Mouse (Mus musculus): Measurements from ENCODE around the gene Zfp704.

Gene Zfp704

GRCm38 (mm10) chr3:9562649-9563328, 47.1 kb downstream of the Zfp704 start:
- WGBS = 90% methylated on average over 11 of the region's 11 CpGs

GRCm38 (mm10) chr3:9557778-9558560, 51.9 kb downstream of the Zfp704 start:
- WGBS = 63% methylated on average over 6 of the region's 6 CpGs

DNA sequence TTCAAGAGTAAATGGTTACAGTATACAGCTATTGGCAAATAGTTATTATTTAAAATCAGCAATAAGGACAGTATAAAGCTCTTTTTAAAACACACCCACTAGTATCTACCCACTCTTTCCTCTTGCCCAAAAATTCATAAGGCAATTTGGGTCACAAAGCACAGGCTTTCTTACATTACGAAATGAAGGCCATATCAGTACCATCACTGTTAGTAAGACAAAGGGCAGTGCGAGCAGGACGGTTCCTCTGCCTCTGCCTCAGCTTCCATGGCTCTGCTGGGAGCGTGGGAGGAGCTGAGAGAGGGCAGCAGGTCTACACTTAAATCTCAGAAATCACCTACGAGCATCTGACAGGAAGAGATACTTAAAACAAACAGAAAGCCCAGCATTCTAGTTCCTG, 53.7 kb downstream of the Zfp704 start:
- WGBS = 59% methylated on average over 5 of the region's 5 CpGs

GRCm38 (mm10) chr3:9554916-9555315, 55.0 kb downstream of the Zfp704 start:
- 96% methylated on average over 6 of the region's 6 CpGs for WGBS

DNA sequence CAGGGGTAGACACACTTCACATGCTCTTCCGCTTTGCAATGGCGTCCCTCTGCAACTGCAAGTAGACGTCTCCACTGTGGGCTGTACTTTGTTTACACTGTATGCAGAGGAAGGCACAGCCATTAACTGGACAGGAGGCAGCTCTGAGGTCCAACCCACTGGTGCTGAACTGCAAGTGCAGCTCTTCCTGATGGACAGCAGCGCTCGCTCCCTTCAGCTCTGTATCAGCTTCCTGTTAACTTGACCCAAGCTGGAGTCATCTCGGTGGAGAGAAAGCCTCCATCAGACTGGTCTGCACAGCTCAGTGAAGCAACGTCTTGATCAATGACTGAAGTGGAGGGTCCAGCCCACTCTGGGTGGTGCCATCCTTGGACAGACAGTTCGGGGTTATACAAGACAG, 57.6 kb downstream of the Zfp704 start:
- WGBS = 77% methylated on average over 8 of the region's 8 CpGs

DNA sequence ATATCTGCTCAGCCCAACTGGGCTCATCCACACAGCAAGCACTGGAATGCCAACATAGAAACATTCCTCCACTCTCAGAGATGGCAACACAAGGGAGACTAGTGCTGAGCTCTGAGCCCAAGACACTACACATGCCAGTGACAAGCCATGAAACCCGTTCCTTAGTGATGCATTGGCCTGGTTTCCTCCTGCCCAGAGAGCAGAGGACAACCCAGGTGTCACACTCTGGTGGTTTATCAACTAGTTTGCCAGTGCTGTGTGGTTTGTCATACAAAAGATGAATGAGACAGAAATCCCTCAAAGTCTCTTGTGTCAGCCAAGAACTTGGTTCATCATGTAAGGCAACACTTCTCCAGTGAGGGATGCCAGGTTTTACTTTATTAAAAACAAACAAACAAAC, 59.0 kb downstream of the Zfp704 start:
- 87% methylated on average over 1 of the region's 1 CpGs for WGBS

DNA sequence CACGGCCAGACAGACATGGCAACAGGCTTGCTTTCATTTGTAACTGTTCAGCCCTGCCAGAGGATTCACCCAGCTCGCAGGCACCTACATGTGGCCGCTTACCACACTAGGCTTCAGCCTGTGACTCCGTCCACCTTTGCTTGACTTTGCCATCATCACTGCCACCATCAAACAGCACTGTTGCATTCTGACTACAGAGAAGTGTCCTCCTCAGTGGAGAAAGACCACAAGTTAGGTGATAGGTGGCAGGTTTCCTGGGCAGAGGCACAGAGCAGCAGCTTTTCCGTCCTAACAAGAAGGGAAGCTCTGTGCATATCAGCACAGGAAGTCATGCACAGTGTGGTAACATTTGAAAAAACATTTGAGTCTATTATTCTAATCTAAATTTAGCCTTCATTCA, 60.1 kb downstream of the Zfp704 start:
- 72% methylated on average over 5 of the region's 5 CpGs for WGBS

GRCm38 (mm10) chr3:9548188-9548587, 61.7 kb downstream of the Zfp704 start:
- WGBS = 54% methylated on average over 10 of the region's 10 CpGs

DNA sequence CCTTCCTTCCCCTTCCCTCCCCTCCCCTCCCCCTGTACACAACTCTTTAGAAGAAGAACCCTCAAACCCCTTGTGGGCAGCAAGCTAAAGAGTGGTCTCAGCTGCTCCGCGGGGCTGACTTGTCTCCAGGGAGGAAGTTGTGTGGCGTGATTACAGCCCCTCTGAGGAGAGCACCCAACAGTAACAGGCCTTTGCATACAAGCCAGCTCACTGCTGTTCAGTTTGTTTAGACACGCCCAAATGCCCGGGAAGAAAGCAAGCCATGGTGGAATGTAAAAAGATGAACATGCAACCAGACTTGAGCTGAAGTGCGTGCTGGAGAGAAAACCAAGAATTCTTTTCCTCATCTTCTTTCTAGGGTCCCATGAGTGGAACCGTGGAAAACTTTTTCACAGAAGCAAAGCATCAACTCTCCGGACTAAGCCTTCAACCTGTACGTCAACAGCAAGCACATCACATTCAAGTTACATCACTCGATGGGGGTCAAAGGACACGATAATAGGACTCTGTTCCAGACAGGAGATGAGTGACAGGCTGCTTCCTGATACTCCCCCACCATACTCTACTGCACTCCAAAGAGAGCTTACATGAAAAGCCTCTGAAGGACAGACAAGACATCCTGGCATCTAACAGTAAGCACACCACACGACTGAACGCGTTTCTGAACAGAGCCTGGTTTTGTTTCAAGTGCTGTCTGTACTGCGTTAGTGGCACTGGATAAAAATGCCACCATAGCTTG, 62.8 kb downstream of the Zfp704 start:
- 58% methylated on average over 15 of the region's 15 CpGs for WGBS

- WGBS = 89% methylated on average over 2 of the region's 2 CpGs
Observed at GRCm38 (mm10) chr3:9544421-9544820, 65.5 kb downstream of the Zfp704 start.

DNA sequence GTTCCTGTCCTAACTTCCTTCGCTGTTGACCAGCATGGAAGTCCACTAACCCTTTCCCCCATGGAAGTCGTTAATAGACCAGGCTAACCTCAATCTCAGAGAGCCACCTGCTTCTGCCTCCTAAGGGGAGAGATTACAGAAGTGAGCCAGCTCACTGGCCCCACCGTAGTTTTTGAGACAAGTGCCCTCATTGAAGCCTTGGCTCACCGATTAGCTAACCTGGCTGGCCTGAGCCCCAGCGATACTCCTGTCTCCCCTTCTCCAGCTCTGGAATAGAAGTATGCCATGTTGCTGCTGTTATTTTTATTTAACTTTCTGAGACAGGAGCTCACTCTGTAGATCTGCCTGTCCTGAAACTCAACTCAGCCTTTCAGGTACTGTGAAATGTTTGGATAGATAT, 66.0 kb downstream of the Zfp704 start:
- WGBS = 88% methylated on average over 5 of the region's 5 CpGs

GRCm38 (mm10) chr3:9543463-9543862, 66.4 kb downstream of the Zfp704 start:
- 55% methylated on average over 4 of the region's 4 CpGs for WGBS

GRCm38 (mm10) chr3:9541561-9541960, 68.3 kb downstream of the Zfp704 start:
- WGBS = 96% methylated on average over 14 of the region's 14 CpGs

GRCm38 (mm10) chr3:9538510-9538909, 71.4 kb downstream of the Zfp704 start:
- 100% methylated on average over 2 of the region's 2 CpGs for WGBS

- 79% methylated on average over 7 of the region's 7 CpGs for WGBS
Observed at GRCm38 (mm10) chr3:9537889-9538288, 72.0 kb downstream of the Zfp704 start.

GRCm38 (mm10) chr3:9530097-9530780, 79.6 kb downstream of the Zfp704 start:
- 53% methylated on average over 9 of the region's 9 CpGs for WGBS

- WGBS = 74% methylated on average over 5 of the region's 5 CpGs
Observed at GRCm38 (mm10) chr3:9524429-9524828, 85.5 kb downstream of the Zfp704 start.

DNA sequence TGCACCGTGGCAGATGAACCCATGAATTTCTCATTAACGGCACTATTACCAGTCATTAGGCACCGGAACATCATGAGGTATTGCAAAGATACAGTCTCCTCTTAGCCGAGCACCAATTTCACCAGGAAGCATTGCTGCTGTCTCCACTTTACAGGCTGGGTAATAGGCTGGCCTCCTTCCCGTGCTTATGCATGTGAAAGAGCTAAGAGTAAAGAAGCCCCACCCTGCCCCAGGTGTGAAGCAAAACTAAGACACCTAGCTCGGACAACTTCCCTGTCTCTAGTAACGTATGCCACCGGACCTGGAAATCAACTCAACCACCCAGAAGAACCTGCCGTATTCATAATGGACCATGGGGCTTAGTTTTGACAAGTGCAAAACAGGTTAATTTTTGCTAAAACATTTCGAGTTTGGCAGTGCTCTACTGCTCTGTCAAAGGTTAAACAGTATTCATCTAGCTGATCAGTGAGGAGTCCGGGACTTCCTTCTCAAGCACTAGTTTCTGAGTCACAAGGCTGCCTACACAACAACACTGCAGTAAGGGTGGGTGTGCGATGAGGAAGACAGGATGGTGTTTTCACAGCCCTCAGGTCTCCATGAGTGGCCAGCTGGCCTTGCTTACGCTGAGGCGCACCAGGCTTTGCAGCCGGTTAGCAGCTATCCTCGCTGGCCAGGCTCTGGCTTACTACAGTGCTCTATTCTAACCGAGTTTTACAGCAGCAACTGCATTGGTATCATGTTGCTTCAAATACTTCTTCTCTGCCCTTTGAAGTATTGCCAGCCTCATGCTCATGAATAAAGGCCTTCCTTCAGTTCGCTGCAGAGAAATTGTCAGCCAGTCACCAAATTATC, 86.6 kb downstream of the Zfp704 start:
- 57% methylated on average over 18 of the region's 18 CpGs for WGBS

GRCm38 (mm10) chr3:9522009-9522408, 87.9 kb downstream of the Zfp704 start:
- 85% methylated on average over 6 of the region's 6 CpGs for WGBS

DNA sequence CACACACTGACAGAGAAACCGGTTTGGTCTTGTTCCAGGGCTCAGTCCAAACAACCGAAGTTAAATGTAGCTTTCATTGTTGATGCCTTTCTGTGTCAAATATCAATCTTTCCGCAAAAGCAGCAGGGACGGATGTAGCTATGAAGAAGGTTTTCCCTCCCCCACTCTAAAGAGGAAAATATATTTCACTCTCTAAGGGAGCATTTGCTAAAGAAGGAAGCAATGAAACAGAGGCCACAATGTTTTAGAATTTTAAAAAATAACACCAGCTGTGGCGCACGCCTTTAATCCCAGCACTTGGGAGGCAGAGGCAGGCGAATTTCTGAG, 89.2 kb downstream of the Zfp704 start:
- WGBS = 19% methylated on average over 7 of the region's 7 CpGs

- 20% methylated on average over 17 of the region's 17 CpGs for WGBS
Observed at GRCm38 (mm10) chr3:9520051-9520727, 89.7 kb downstream of the Zfp704 start.
